Mouse (Mus musculus) ovary, adult 10 weeks (tissue): Measurements from ENCODE around the gene Atp2c2. TPM values are rescaled to one million over a fixed set of nuclear protein-coding genes. Genes with fewer than 3 reads are reported as not detected.

Experiments
- polyA plus RNA-seq: library from polyadenylated mRNA; stranded (reverse); fragments of 350-450 nt; fragmentation: Illumina TruSeq; extraction: RNeasy Lipid Tissue Mini Kit (QIAGEN cat#74804); gene quantifications from one replicate; pipeline ENCODE4 v1.2.3, GENCODE M21; 2014

Gene Atp2c2
- not detected for polyA plus RNA-seq

GRCm38 (mm10) chr8:119699549-119700134 is at the start of gene Atp2c2:
Gene Atp2c2 (plus strand): TSS chr8:119700009.

DNA sequence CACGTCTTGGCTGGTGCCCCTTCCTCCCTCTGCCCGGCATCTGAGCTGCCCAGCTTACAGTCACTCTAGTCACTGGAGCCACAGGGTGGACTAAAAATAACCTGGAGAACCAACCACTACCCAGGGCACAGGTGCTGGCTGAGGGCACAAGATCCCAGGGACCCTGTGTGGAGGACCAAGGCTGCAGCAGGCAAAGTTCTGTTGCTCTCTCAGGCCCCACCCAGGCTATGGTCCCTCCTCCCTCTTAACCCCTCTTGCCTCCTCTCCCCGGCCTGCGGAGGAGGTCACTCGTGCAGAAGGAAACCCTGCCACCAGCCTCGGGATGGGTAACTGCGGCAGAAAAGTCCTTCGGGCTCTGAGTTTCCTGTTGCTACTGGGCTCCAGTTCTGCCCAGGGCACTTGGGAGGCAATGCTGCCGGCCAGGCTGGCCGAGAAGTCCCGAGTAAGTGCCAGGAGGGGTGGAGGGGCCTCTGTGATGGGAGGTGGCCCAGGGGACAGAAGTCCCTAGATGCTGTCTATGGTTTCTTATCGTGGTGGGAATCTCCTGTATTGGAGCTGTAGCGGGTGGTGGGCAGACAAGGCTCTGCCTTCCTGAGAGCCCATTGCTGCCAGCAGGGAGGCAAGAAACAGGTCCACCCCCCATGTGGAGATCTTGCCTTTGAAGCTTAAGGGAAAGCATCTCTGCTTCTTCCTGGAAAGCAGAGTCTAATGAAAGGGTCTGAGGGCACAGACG is 33.4 kb upstream of the Atp2c2 start, which contains the start of gene Wfdc1:
TSS of gene Wfdc1 (plus strand) at position 147 of the 733 bp plus-strand sequence.

DNA sequence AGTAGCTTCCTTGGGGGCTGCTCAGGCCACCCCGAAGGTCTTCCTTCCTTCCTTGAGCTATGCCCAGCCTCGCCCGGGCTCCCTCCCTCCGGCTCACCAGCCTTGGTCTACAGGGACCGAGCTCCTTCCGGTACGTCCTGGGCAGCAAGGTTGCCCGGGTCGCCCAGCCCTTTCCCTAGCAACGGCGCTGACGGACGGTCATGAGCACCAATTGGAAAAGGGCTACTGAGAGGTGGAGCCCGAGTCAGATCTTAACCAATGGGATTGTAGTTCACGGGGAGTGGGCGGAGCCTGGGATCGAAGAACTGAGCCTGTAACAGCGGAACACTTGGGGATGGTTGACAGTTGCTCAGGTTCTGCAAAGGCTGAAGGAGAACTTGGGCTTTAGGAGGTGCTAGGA is 78.5 kb downstream of the Atp2c2 start, which contains the start of gene Tldc1:
TSS of gene Tldc1 (minus strand) at position 154 of the 400 bp plus-strand sequence.

Other genes with a start within 250 kb of the Atp2c2 start
- gene Slc38a8, start 198.3 kb upstream of the Atp2c2 start, polyA plus RNA-seq: 0.17 TPM
- gene Mbtps1, start 141.3 kb upstream of the Atp2c2 start, polyA plus RNA-seq: 63.5 TPM
- gene Hsdl1, start 124.8 kb upstream of the Atp2c2 start, polyA plus RNA-seq: 13.1 TPM
- not detected for gene Dnaaf1, start 124.8 kb upstream of the Atp2c2 start, polyA plus RNA-seq
- gene Taf1c, start 94.8 kb upstream of the Atp2c2 start, polyA plus RNA-seq: not detected
- not detected for gene Adad2, start 87.3 kb upstream of the Atp2c2 start, polyA plus RNA-seq
- gene Kcng4, start 64.3 kb upstream of the Atp2c2 start, polyA plus RNA-seq: 0.23 TPM
- gene Wfdc1, start 33.6 kb upstream of the Atp2c2 start, polyA plus RNA-seq: 5.0 TPM
- 2.5 TPM for gene Tldc1, start 78.4 kb downstream of the Atp2c2 start, polyA plus RNA-seq
- gene Cotl1, start 140.5 kb downstream of the Atp2c2 start, polyA plus RNA-seq: 2.0 TPM
- gene Klhl36, start 162.3 kb downstream of the Atp2c2 start, polyA plus RNA-seq: not detected
- 31.4 TPM for gene Usp10, start 210.4 kb downstream of the Atp2c2 start, polyA plus RNA-seq
- 7.3 TPM for gene Gm20388, start 210.8 kb downstream of the Atp2c2 start, polyA plus RNA-seq